Mouse (Mus musculus) brain, embryonic 14.5 days (tissue): ENCODE results near the gene Mfap1b.

Experiments
- CTCF ChIP-seq: fragments of 200-500 bp; IDR thresholded peaks from 2 replicates; pipeline ENCODE4 v1.5.1; 2012; ENCODE audit warnings: inconsistent platforms, mild to moderate bottlenecking, moderate library complexity, borderline replicate concordance; ENCODE audit not compliant: insufficient read depth, insufficient read length; ENCODE audit errors: extremely low read depth
- POLR2A ChIP-seq: fragments of 200-500 bp; IDR thresholded peaks from 2 replicates; pipeline ENCODE4 v1.6.1; 2012; ENCODE audit warnings: mild to moderate bottlenecking, inconsistent platforms, borderline replicate concordance; ENCODE audit not compliant: poor library complexity, insufficient read depth, insufficient read length, severe bottlenecking; ENCODE audit errors: extremely low read depth

- TF ChIP-seq CTCF (no peak), POLR2A (no peak)
Observed at GRCm38 (mm10) chr2:121416356-121416755, 57.5 kb downstream of the Mfap1b start.
